Mouse (Mus musculus): ENCODE measurements at regions not wholly inside any gene's neighbourhood (a gene's known extent, or its start where the extent isn't known, plus 50 kb on each side); places are given as distances from the start of the nearest gene placed in this dataset.

- Histone ChIP-seq H3K4me3 (replicated peaks; ENCODE audit: control insufficient read depth, low read depth, low read length) (no peak overlapping the region), H3K4me1 (ENCODE audit: control insufficient read depth, insufficient read depth, low read length) (no peaks in the 10 kb centered on the region), H3K27ac (ENCODE audit: control insufficient read depth, insufficient read depth, low read depth, low read length, poor library complexity) (no peak overlapping the region)
- no peak for TF ChIP-seq CTCF (IDR thresholded peaks at IDR 0.05; ENCODE audit: control insufficient read depth, insufficient read depth, low read length)
- no peak for TF ChIP-seq POLR2A (IDR thresholded peaks at IDR 0.05; ENCODE audit: borderline replicate concordance, control insufficient read depth, low read depth, low read length)
- 75% methylated on average over 5 of the region's 5 CpGs for WGBS
Observed at GRCm38 (mm10) chr11:32941331-32942009, 117.1 kb upstream of the Smim23 start.

- no peak overlapping the region for H3K27ac ChIP-seq (ENCODE audit: control insufficient read depth, insufficient read depth, low read depth, low read length, poor library complexity)
- H3K4me3 ChIP-seq (replicated peaks; ENCODE audit: control insufficient read depth, low read depth, low read length): no peak overlapping the region
- 76% methylated on average over 1 of the region's 1 CpGs for WGBS
- TF ChIP-seq CTCF (IDR thresholded peaks at IDR 0.05; ENCODE audit: control insufficient read depth, insufficient read depth, low read length) (no peak), POLR2A (IDR thresholded peaks at IDR 0.05; ENCODE audit: borderline replicate concordance, control insufficient read depth, low read depth, low read length) (no peak)
- H3K4me1 ChIP-seq (ENCODE audit: control insufficient read depth, insufficient read depth, low read length): no peaks in the 10 kb centered on the region
Observed at GRCm38 (mm10) chr11:32939102-32939501, 114.7 kb upstream of the Smim23 start.

- no peak overlapping the region for H3K4me3 ChIP-seq (replicated peaks; ENCODE audit: control insufficient read depth, low read depth, low read length)
- H3K4me1 ChIP-seq (ENCODE audit: control insufficient read depth, insufficient read depth, low read length): no peaks in the 10 kb centered on the region
- H3K27ac ChIP-seq (ENCODE audit: control insufficient read depth, insufficient read depth, low read depth, low read length, poor library complexity): no peak overlapping the region
- TF ChIP-seq CTCF (IDR thresholded peaks at IDR 0.05; ENCODE audit: control insufficient read depth, insufficient read depth, low read length) (no peak), POLR2A (IDR thresholded peaks at IDR 0.05; ENCODE audit: borderline replicate concordance, control insufficient read depth, low read depth, low read length) (no peak)
- WGBS: 27% methylated on average over 1 of the region's 1 CpGs
Observed at GRCm38 (mm10) chr11:32937167-32937566, 112.8 kb upstream of the Smim23 start.

GRCm38 (mm10) chr11:32931928-32932327 is 107.5 kb upstream of the Smim23 start:
- WGBS: 44% methylated on average over 9 of the region's 9 CpGs
- no peak overlapping the region for H3K27ac ChIP-seq (ENCODE audit: control insufficient read depth, insufficient read depth, low read depth, low read length, poor library complexity)
- H3K4me1 ChIP-seq (ENCODE audit: control insufficient read depth, insufficient read depth, low read length): no peaks in the 10 kb centered on the region
- no peak overlapping the region for H3K4me3 ChIP-seq (replicated peaks; ENCODE audit: control insufficient read depth, low read depth, low read length)
- TF ChIP-seq CTCF (IDR thresholded peaks at IDR 0.05; ENCODE audit: control insufficient read depth, insufficient read depth, low read length) (no peak), POLR2A (IDR thresholded peaks at IDR 0.05; ENCODE audit: borderline replicate concordance, control insufficient read depth, low read depth, low read length) (no peak)

GRCm38 (mm10) chr11:32931018-32931417 is 106.6 kb upstream of the Smim23 start:
- no peak for TF ChIP-seq CTCF (IDR thresholded peaks at IDR 0.05; ENCODE audit: control insufficient read depth, insufficient read depth, low read length)
- no peak for TF ChIP-seq POLR2A (IDR thresholded peaks at IDR 0.05; ENCODE audit: borderline replicate concordance, control insufficient read depth, low read depth, low read length)
- Histone ChIP-seq H3K4me1 (ENCODE audit: control insufficient read depth, insufficient read depth, low read length) (no peaks in the 10 kb centered on the region), H3K4me3 (replicated peaks; ENCODE audit: control insufficient read depth, low read depth, low read length) (no peak overlapping the region), H3K27ac (ENCODE audit: control insufficient read depth, insufficient read depth, low read depth, low read length, poor library complexity) (no peak overlapping the region)
- WGBS: 20% methylated on average over 14 of the region's 14 CpGs

GRCm38 (mm10) chr11:32928837-32929236 is 104.4 kb upstream of the Smim23 start:
- Histone ChIP-seq H3K4me1 (ENCODE audit: control insufficient read depth, insufficient read depth, low read length) (no peaks in the 10 kb centered on the region), H3K27ac (ENCODE audit: control insufficient read depth, insufficient read depth, low read depth, low read length, poor library complexity) (no peak overlapping the region), H3K4me3 (replicated peaks; ENCODE audit: control insufficient read depth, low read depth, low read length) (no peak overlapping the region)
- TF ChIP-seq POLR2A (IDR thresholded peaks at IDR 0.05; ENCODE audit: borderline replicate concordance, control insufficient read depth, low read depth, low read length) (no peak), CTCF (IDR thresholded peaks at IDR 0.05; ENCODE audit: control insufficient read depth, insufficient read depth, low read length) (no peak)
- WGBS: 67% methylated on average over 2 of the region's 2 CpGs

- H3K4me1 ChIP-seq (ENCODE audit: control insufficient read depth, insufficient read depth, low read length): no peaks in the 10 kb centered on the region
- WGBS: 33% methylated on average over 33 of the region's 33 CpGs
- TF ChIP-seq CTCF (IDR thresholded peaks at IDR 0.05; ENCODE audit: control insufficient read depth, insufficient read depth, low read length) (no peak), POLR2A (IDR thresholded peaks at IDR 0.05; ENCODE audit: borderline replicate concordance, control insufficient read depth, low read depth, low read length) (no peak)
- H3K27ac ChIP-seq (ENCODE audit: control insufficient read depth, insufficient read depth, low read depth, low read length, poor library complexity): no peak overlapping the region
- H3K4me3 ChIP-seq (replicated peaks; ENCODE audit: control insufficient read depth, low read depth, low read length): no peak overlapping the region
Observed at GRCm38 (mm10) chr11:32925421-32926271, 101.2 kb upstream of the Smim23 start.

GRCm38 (mm10) chr11:32924932-32925331 is 100.5 kb upstream of the Smim23 start:
- no peak for TF ChIP-seq POLR2A (IDR thresholded peaks at IDR 0.05; ENCODE audit: borderline replicate concordance, control insufficient read depth, low read depth, low read length)
- TF ChIP-seq CTCF (IDR thresholded peaks at IDR 0.05; ENCODE audit: control insufficient read depth, insufficient read depth, low read length): no peak
- 76% methylated on average over 7 of the region's 7 CpGs for WGBS

More at GRCm38 (mm10) chr11:32924932-32925331, 100.5 kb upstream of the Smim23 start:
- H3K27ac ChIP-seq (ENCODE audit: control insufficient read depth, insufficient read depth, low read depth, low read length, poor library complexity): no peak overlapping the region
- no peak overlapping the region for H3K4me3 ChIP-seq (replicated peaks; ENCODE audit: control insufficient read depth, low read depth, low read length)
- H3K4me1 ChIP-seq (ENCODE audit: control insufficient read depth, insufficient read depth, low read length): no peaks in the 10 kb centered on the region
